Mouse (Mus musculus) retina, adult 2 months (tissue): ENCODE results near the gene Methig1.
"Not testable (repeated sequence)": the region's sequence is repeated elsewhere in the genome, so short reads cannot be mapped to it uniquely, and the experiment has no call there.

Experiments
- DNase-seq: peaks from one replicate; pipeline ENCODE4 v3.0.0-alpha.2; 2012; ENCODE audit warnings: low read depth, low spot score

Methig1 gene

DNA sequence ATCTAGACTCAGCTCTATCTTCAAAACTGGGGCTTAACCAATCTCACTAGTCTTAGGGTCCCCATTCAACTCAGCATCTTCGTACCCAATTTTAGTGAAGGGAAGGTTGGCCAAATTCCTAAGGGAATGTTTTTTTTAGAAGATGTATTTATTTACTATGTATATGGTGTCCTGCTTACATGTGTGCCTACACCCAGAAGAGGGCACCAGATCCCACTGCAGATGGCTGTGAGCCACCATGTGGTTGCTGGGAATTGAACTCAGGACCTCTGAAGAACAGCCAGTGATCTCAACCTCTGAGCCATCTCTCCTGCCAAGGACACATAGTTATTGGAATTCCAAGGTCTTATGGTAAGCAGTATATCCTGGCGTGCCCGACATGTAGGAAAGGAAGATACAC is 42.6 kb downstream of the Methig1 start:
- no peak for DNase-seq

DNA sequence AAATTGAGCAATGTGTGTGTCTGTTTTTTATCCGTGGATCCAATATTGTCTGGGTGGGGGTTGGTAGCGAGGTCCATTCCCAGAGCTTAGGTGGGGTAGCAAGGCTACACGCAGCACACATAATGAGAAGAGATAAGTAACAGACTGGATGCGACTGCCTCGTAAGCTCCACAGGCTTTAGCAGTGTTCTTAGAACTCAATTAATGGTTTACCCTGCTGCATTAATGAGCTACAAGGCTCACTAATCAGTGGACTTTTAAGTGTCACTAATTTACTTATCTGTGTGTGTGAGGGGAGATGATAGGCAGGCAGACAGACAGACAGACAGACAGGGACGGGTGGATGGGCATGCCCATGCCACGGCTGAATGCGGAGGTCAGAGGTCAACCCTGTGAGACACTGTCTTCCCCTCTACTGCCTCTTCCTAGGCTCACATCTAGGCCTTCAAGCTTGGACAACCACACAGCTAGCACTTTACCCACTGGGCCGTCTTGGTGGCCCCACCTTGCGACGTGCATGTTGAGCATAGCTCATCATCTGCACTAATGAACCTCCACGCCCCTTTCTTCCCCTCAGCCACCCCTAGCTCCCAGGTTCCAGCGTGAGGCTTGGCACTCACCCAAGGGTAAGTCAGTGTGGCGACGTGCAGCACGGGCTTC is 47.8 kb downstream of the Methig1 start:
- no peak for DNase-seq

DNA sequence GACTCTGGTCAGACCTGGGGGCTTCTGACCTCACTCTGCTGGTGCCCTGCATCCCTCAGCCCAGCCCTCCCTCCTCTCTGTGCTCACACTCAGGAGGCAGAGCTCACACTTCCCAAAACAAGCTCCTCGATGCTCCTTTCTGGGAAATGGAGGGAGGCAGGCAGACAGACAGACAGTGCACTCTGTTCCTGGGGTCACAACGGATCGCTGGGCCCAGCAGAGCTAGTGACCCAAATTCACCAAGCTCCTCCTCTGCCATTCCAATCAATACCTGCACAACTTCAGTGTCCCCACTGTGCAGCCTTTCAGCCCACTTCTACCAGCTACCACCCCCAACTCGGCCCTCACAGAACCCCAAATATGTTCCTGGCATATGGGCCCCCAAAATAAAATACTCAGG is 48.9 kb downstream of the Methig1 start:
- no peak for DNase-seq

GRCm38 (mm10) chr15:100402347-100402746 is 49.4 kb downstream of the Methig1 start:
- DNase-seq: no peak

- DNase-seq: no peak
Measured at GRCm38 (mm10) chr15:100402798-100403197, 49.8 kb downstream of the Methig1 start.

DNA sequence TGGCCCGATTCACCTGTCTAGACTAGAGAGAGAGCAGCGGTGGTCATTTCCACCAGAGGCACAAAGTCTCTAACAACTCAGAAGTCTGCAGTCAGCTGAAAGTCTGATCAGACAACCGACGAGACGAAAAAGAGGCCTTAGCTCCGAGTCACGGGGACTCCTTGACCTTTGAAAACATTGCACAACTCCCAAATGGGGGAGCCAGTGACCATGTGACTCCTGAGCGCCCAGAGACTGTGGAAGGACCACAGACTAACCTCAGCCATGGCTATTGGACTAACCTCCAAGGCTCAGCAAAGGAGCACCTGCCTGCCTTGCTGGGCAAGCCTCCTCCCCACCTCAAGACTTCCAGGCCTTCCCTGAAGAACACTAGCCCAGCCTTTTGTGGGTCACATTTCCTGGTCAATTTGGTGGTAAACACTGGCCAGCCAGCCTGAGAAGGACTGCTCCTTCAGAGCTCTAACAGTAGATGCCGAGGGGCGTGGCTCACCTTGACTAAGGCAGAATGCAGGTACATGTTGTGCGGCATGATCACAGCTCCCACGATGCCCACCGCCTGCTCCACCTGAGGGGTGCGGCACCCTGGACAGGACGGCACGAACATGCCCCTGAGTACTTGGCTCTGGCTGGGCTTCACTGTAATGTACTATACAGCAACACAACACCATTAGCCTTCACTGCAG is 50.5 kb downstream of the Methig1 start:
- no peak for DNase-seq

GRCm38 (mm10) chr15:100406088-100406487 is 53.1 kb downstream of the Methig1 start:
- DNase-seq: no peak

- no peak for DNase-seq
Measured at GRCm38 (mm10) chr15:100410918-100411672, 58.1 kb downstream of the Methig1 start.

DNA sequence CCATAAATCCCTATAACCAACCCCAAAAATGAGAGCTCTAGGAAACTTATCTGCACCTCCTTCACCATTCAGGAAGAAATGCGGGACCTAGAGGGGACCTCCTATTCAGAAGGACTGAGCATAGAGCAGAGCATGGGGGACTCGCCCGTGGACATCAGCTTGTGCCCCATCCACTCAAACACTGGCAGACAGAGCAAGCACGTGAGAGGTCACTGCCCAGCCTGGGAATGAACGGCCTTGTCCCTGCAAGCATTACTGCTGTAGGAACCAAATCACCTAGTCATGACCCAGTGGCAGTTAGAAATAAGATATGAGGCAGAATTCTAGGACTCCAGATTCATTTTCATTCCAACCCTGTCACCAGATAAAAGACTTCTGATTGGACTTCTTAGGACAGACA is 58.8 kb downstream of the Methig1 start:
- DNase-seq: no peak

DNA sequence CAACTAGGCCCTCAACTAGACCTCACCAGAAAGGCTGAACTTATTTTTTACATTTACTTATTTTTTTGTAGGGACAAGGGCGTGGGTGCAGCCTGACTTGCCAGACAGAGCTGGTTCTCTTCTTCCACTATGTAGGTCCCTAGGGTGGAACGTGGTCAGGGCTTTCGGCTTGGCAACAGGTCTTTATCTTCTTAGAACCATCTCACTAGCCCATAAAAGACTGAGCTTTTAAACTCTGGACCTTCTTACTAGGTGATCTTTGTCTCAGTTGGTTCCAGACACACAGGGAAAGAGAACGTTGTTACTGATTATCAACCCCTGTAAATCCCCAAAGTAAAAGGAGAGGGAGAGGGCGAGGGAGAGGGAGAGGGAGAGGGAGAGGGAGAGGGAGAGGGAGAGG is 60.4 kb downstream of the Methig1 start:
- DNase-seq: no peak

GRCm38 (mm10) chr15:100414011-100414410 is 61.1 kb downstream of the Methig1 start:
- no peak for DNase-seq

DNA sequence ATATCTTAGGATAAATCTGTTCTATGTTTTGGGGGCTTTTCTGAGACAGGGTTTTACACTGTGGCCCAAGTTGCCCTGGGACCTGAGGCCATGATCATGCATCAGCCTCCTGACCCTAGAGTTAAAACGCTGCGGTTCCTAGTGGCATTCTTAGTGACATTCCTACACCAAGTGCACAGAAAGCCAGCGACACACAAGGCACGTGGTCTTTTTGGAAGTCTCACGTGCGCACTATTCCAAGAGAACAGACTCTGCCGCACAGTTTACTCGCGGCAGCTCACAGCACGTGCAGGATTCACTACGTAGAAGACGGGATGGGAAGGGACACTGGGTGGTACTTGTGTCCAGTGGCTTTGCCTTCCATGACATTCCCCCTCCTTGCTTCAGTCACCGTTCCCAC is 62.0 kb downstream of the Methig1 start:
- no peak for DNase-seq

- DNase-seq: no peak
Measured at GRCm38 (mm10) chr15:100415684-100416083, 62.7 kb downstream of the Methig1 start.

GRCm38 (mm10) chr15:100417854-100418450 is 65.0 kb downstream of the Methig1 start:
- DNase-seq: no peak

GRCm38 (mm10) chr15:100419311-100419710 is 66.4 kb downstream of the Methig1 start:
- no peak for DNase-seq

- DNase-seq: no peak
Measured at GRCm38 (mm10) chr15:100419901-100420745, 67.2 kb downstream of the Methig1 start.

GRCm38 (mm10) chr15:100421059-100421757 is 68.3 kb downstream of the Methig1 start:
- DNase-seq: no peak

DNA sequence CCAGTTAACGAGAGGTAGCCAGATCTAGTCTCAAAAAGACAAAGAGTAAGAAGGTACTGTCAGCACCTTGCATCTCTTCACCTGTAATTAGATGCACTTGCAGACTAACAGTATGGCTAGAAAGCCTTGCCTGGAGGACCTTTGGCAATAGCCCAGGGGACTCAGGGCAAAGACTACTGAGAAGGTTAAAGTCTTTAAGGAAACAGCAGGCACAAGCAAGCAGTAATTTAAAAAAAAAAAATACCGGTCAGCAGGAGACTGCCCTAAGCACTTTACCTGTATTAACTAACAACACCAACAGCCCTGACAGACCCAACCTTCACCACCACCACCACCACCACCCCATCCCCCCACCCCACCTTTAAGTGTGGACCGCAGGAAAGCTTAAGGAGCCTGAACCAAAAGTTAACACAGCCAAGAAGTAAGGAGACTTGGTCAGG is 68.8 kb downstream of the Methig1 start, which contains the start of gene Gm5475:
Gene Gm5475 (plus strand): TSS at position 390 of the 440 bp plus-strand sequence.
- DNase-seq: not testable (repeated sequence)

GRCm38 (mm10) chr15:100422476-100422875 is 69.5 kb downstream of the Methig1 start:
- DNase-seq: no peak
